Mouse (Mus musculus) ES-Bruce4 (cell line): ENCODE measurements at regions not wholly inside any gene's neighbourhood (a gene's known extent, or its start where the extent isn't known, plus 50 kb on each side); places are given as distances from the start of the nearest gene placed in this dataset.

Source experiments
- H3K27ac ChIP-seq: 2 replicates; pipeline ENCODE4 v1.5.1; 2012; ENCODE audit warnings: low read length, inconsistent platforms; ENCODE audit not compliant: insufficient read depth
- H3K27me3 ChIP-seq: 2 replicates; pipeline ENCODE4 v1.6.1; 2012; ENCODE audit warnings: mild to moderate bottlenecking, low read length, inconsistent platforms; ENCODE audit not compliant: control insufficient read depth, poor library complexity, insufficient read depth, severe bottlenecking
- H3K36me3 ChIP-seq: 2 replicates; pipeline ENCODE4 v1.6.1; 2012; ENCODE audit warnings: inconsistent platforms, mild to moderate bottlenecking, low read length, moderate library complexity; ENCODE audit not compliant: control insufficient read depth, poor library complexity, insufficient read depth, severe bottlenecking
- H3K4me1 ChIP-seq: one replicate; pipeline ENCODE4 v1.8.1; 2011; ENCODE audit warnings: low read length; ENCODE audit not compliant: control insufficient read depth, insufficient read depth
- H3K4me3 ChIP-seq: 2 replicates; pipeline ENCODE4 v1.5.1; 2011; ENCODE audit warnings: low read depth, mild to moderate bottlenecking, low read length
- H3K9ac ChIP-seq: 2 replicates; pipeline ENCODE4 v1.6.1; 2012; ENCODE audit warnings: low read depth, mild to moderate bottlenecking, inconsistent platforms; ENCODE audit not compliant: poor library complexity, severe bottlenecking
- H3K9me3 ChIP-seq: replicated peaks from 2 replicates; pipeline ENCODE4 v1.6.1; 2012; ENCODE audit warnings: mild to moderate bottlenecking, low read length, inconsistent platforms; ENCODE audit not compliant: control insufficient read depth, poor library complexity, insufficient read depth, severe bottlenecking
- CTCF ChIP-seq: IDR thresholded peaks from one replicate; pipeline ENCODE4 v1.8.1; 2011; ENCODE audit warnings: low read depth, low read length
- EP300 ChIP-seq: IDR thresholded peaks from 2 replicates; pipeline ENCODE4 v1.6.1; 2011; ENCODE audit warnings: low read depth, low read length; ENCODE audit not compliant: insufficient read depth
- POLR2A ChIP-seq: IDR thresholded peaks from one replicate; pipeline ENCODE4 v1.8.1; 2011; ENCODE audit warnings: low read length; ENCODE audit not compliant: insufficient read depth

GRCm38 (mm10) chr4:48905196-48905867, 153.7 kb upstream of the Plppr1 start:
- no peak for TF ChIP-seq CTCF
- no peak for TF ChIP-seq POLR2A
- TF ChIP-seq EP300, result no peak
- Histone ChIP-seq H3K27me3 (peaks cover 1% of the 10 kb centered on the region; the same call in 1 of the 2 replicates), H3K9me3 (no peaks in the 10 kb centered on the region), H3K27ac (no peak overlapping the region), H3K9ac (no peak overlapping the region), H3K4me3 (no peak overlapping the region), H3K4me1 (no peaks in the 10 kb centered on the region), H3K36me3 (no peaks in the 10 kb centered on the region)

- no peak overlapping the region for H3K4me3 ChIP-seq
- H3K9ac ChIP-seq, result no peak overlapping the region
- H3K9me3 ChIP-seq, result no peaks in the 10 kb centered on the region
- H3K27ac ChIP-seq, result no peak overlapping the region
- TF ChIP-seq EP300, result no peak
- TF ChIP-seq POLR2A, result no peak
- TF ChIP-seq CTCF, result no peak
- no peaks in the 10 kb centered on the region for H3K36me3 ChIP-seq
- H3K27me3 ChIP-seq, result no peaks in the 10 kb centered on the region
- H3K4me1 ChIP-seq, result no peaks in the 10 kb centered on the region
Measured at GRCm38 (mm10) chr4:48909161-48909560, 149.9 kb upstream of the Plppr1 start.

GRCm38 (mm10) chr4:48913301-48913700, 145.8 kb upstream of the Plppr1 start:
- Histone ChIP-seq H3K27ac (no peak overlapping the region), H3K4me1 (no peaks in the 10 kb centered on the region), H3K4me3 (no peak overlapping the region), H3K9me3 (no peaks in the 10 kb centered on the region), H3K9ac (no peak overlapping the region), H3K27me3 (no peaks in the 10 kb centered on the region), H3K36me3 (no peaks in the 10 kb centered on the region)
- TF ChIP-seq CTCF, result no peak
- no peak for TF ChIP-seq POLR2A
- no peak for TF ChIP-seq EP300

- no peaks in the 10 kb centered on the region for H3K36me3 ChIP-seq
Measured at GRCm38 (mm10) chr4:48924576-48925459, 134.3 kb upstream of the Plppr1 start.

GRCm38 (mm10) chr4:48938420-48938819, 120.7 kb upstream of the Plppr1 start:
- no peak for TF ChIP-seq POLR2A
- TF ChIP-seq EP300, result no peak
- Histone ChIP-seq H3K9ac (no peak overlapping the region), H3K4me1 (no peaks in the 10 kb centered on the region), H3K36me3 (no peaks in the 10 kb centered on the region), H3K27ac (no peak overlapping the region), H3K9me3 (no peaks in the 10 kb centered on the region), H3K27me3 (no peaks in the 10 kb centered on the region), H3K4me3 (no peak overlapping the region)

More at GRCm38 (mm10) chr4:48924576-48925459, 134.3 kb upstream of the Plppr1 start:
- no peak overlapping the region for H3K9ac ChIP-seq
- no peaks in the 10 kb centered on the region for H3K27me3 ChIP-seq
- TF ChIP-seq EP300 (no peak), CTCF (no peak)
- H3K4me3 ChIP-seq, result no peak overlapping the region
- no peak overlapping the region for H3K27ac ChIP-seq
- H3K4me1 ChIP-seq, result no peaks in the 10 kb centered on the region
- no peaks in the 10 kb centered on the region for H3K9me3 ChIP-seq

GRCm38 (mm10) chr4:48938892-48939291, 120.2 kb upstream of the Plppr1 start:
- Histone ChIP-seq H3K36me3 (no peaks in the 10 kb centered on the region), H3K9me3 (no peaks in the 10 kb centered on the region), H3K27ac (no peak overlapping the region), H3K4me1 (no peaks in the 10 kb centered on the region), H3K9ac (no peak overlapping the region), H3K27me3 (no peaks in the 10 kb centered on the region), H3K4me3 (no peak overlapping the region)
- no peak for TF ChIP-seq CTCF
- TF ChIP-seq EP300, result no peak
- no peak for TF ChIP-seq POLR2A
